Mouse (Mus musculus) bone marrow macrophage, adult 2 months (primary cell): ENCODE results near the gene Hoxa4.

Experiments used
- CTCF ChIP-seq: IDR thresholded peaks from 2 replicates; pipeline ENCODE4 v1.5.1; 2012; ENCODE audit warnings: low read depth, mild to moderate bottlenecking, low read length, moderate library complexity
- POLR2A ChIP-seq: IDR thresholded peaks from 2 replicates; pipeline ENCODE4 v1.6.1; 2012; ENCODE audit warnings: mild to moderate bottlenecking, low read depth, low read length, borderline replicate concordance

DNA sequence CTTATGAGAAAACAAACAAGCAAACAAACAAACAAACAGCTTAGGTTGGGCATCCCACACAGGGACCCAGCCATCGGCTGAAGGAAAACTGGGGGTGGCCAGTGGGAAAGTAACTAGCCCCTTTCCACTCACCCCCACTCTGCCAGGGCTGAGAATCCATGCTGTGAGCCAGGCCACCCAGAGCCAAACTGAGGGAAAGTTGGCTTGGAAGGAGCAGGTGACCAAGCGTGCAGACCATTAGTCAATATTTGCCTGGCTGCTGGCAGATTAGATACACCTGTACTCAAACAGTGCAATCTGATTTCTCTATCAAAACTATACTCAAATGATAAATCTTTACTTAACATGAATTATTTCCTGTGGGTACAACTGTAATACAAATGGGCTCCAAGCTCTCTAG lies 9.5 kb downstream of the Hoxa4 start:
- TF ChIP-seq CTCF (no peak), POLR2A (no peak)
